Comparison of ENCODE assay signal across 20 mouse cellular contexts in genomic region chr2:124404631-124405562, GRCm38 (mm10).
A peak's percentile ranks its signal among the peaks of the same experiment; 100 is the strongest.
DNase-seq lines count a peak whose midpoint lies in the region; ATAC-seq and TF ChIP-seq lines count a peak whose summit lies in the region.
"Had no signal": no experiment of that assay in that cellular context is flagged by ENCODE, and none has a peak within 500 bp of the region (broad histone marks: within the 10 kb centered on the region; RNA-seq: fewer than 3 reads in every experiment).

No protein-coding gene starts in this region.

- TF ChIP-seq CTCF in hindbrain, postnatal 0 days (IDR thresholded peaks at IDR 0.05; ENCODE audit: low read depth): no peak

- no peaks in the 10 kb centered on the region for H3K9me3 ChIP-seq in heart, embryonic 10.5 days
- no peaks in the 10 kb centered on the region for H3K9me3 ChIP-seq in hindbrain, postnatal 0 days (ENCODE audit: low read length)
- H3K9me3 ChIP-seq in hindbrain, embryonic 16.5 days (ENCODE audit: control insufficient read depth, low read length): no peaks in the 10 kb centered on the region
- H3K9me3 ChIP-seq in forebrain, embryonic 14.5 days (replicated peaks; ENCODE audit: control insufficient read depth, low read length): no peaks in the 10 kb centered on the region
- H3K9me3 ChIP-seq: liver, embryonic 13.5 days; neural tube, embryonic 12.5 days had no signal

- no peak overlapping the region for H3K4me2 ChIP-seq in hindbrain, postnatal 0 days (ENCODE audit: low read depth, low read length)
- no peak overlapping the region for H3K4me2 ChIP-seq in hindbrain, embryonic 16.5 days (ENCODE audit: low read length)
- no peak overlapping the region for H3K4me2 ChIP-seq in forebrain, embryonic 14.5 days (ENCODE audit: low read length)
- H3K4me2 ChIP-seq: liver, embryonic 13.5 days; neural tube, embryonic 12.5 days had no signal

- ATAC-seq in hindbrain, postnatal 0 days: no peak
- ATAC-seq in hindbrain, embryonic 16.5 days: no peak
- peak; percentile 83 for ATAC-seq in forebrain, embryonic 14.5 days
- ATAC-seq: intestine, postnatal 0 days had no signal

- DNase-seq in heart, embryonic 10.5 days (ENCODE audit: low spot score): no peak
- DNase-seq in heart, adult 11 months: no peak
- DNase-seq in hindbrain, postnatal 0 days (ENCODE audit: low spot score): no peak
- DNase-seq in ZHBTc4 (ENCODE audit: low read depth, low spot score): peak; percentile 87
- peak; percentile 80 for DNase-seq in forebrain, embryonic 14.5 days (ENCODE audit: low spot score)
- DNase-seq in thymus, adult 18-20 months: no peak
- no peak for DNase-seq in cerebellum, adult 11-12 months
- DNase-seq: adrenal gland, adult 8-10 months; cerebellum, adult 9-11 months; embryo, embryonic 11 days; gastrocnemius, postnatal 10 days; kidney, postnatal 36 days; liver, embryonic 13.5 days; lung, postnatal 10 days; right cerebral cortex, postnatal 4 days had no signal

- no peak overlapping the region for H3K9ac ChIP-seq in hindbrain, postnatal 0 days (replicated peaks; ENCODE audit: low read length)
- H3K9ac ChIP-seq in hindbrain, embryonic 16.5 days (ENCODE audit: low read depth, low read length): no peak overlapping the region
- no peak overlapping the region for H3K9ac ChIP-seq in forebrain, embryonic 14.5 days (ENCODE audit: low read length)
- H3K9ac ChIP-seq: liver, embryonic 13.5 days; neural tube, embryonic 12.5 days had no signal

- no peaks in the 10 kb centered on the region for H3K36me3 ChIP-seq in heart, embryonic 10.5 days
- no peaks in the 10 kb centered on the region for H3K36me3 ChIP-seq in hindbrain, postnatal 0 days (ENCODE audit: insufficient read depth, low read length)
- H3K36me3 ChIP-seq in hindbrain, embryonic 16.5 days (ENCODE audit: control insufficient read depth, insufficient read depth, low read length): no peaks in the 10 kb centered on the region
- no peaks in the 10 kb centered on the region for H3K36me3 ChIP-seq in forebrain, embryonic 14.5 days (ENCODE audit: control insufficient read depth, insufficient read depth, low read length)
- H3K36me3 ChIP-seq: G1E; liver, embryonic 13.5 days; neural tube, embryonic 12.5 days had no signal

- no peak overlapping the region for H3K4me3 ChIP-seq in heart, embryonic 10.5 days
- no peak overlapping the region for H3K4me3 ChIP-seq in hindbrain, postnatal 0 days (ENCODE audit: low read length)
- no peak overlapping the region for H3K4me3 ChIP-seq in hindbrain, embryonic 16.5 days (ENCODE audit: low read length)
- H3K4me3 ChIP-seq in forebrain, embryonic 14.5 days (ENCODE audit: low read depth, low read length): no peak overlapping the region
- H3K4me3 ChIP-seq: liver, embryonic 13.5 days; megakaryocyte, embryonic 14.5 days; neural tube, embryonic 12.5 days had no signal

- WGBS in heart, embryonic 10.5 days: 76% methylated on average over 6 of the region's 6 CpGs
- 74% methylated on average over 6 of the region's 6 CpGs for WGBS in hindbrain, postnatal 0 days
- 77% methylated on average over 6 of the region's 6 CpGs for WGBS in hindbrain, embryonic 16.5 days
- 53% methylated on average over 6 of the region's 6 CpGs for WGBS in forebrain, embryonic 14.5 days

- peaks cover 18% of the 10 kb centered on the region for H3K4me1 ChIP-seq in heart, embryonic 10.5 days
- H3K4me1 ChIP-seq in hindbrain, postnatal 0 days (ENCODE audit: insufficient read depth, low read length): peaks cover 10% of the 10 kb centered on the region
- peaks cover 2% of the 10 kb centered on the region for H3K4me1 ChIP-seq in hindbrain, embryonic 16.5 days (ENCODE audit: control insufficient read depth, insufficient read depth, low read depth, low read length)
- H3K4me1 ChIP-seq in forebrain, embryonic 14.5 days (ENCODE audit: control insufficient read depth, insufficient read depth, low read length): peaks cover 15% of the 10 kb centered on the region
- H3K4me1 ChIP-seq: liver, embryonic 13.5 days; megakaryocyte, embryonic 14.5 days had no signal

- H3K27ac ChIP-seq in heart, embryonic 10.5 days: peak overlapping the region; percentile 52
- peak overlapping the region; percentile 29; the same call in 1 of the 2 replicates for H3K27ac ChIP-seq in hindbrain, postnatal 0 days
- no peak overlapping the region for H3K27ac ChIP-seq in hindbrain, embryonic 16.5 days (ENCODE audit: low read depth, low read length)
- H3K27ac ChIP-seq in forebrain, embryonic 14.5 days (ENCODE audit: low read depth, low read length): peak overlapping the region; percentile 83
- H3K27ac ChIP-seq: liver, embryonic 13.5 days; neural tube, embryonic 12.5 days had no signal

- H3K27me3 ChIP-seq in heart, embryonic 10.5 days (ENCODE audit: insufficient read depth, poor library complexity, severe bottlenecking): no peaks in the 10 kb centered on the region
- no peaks in the 10 kb centered on the region for H3K27me3 ChIP-seq in hindbrain, postnatal 0 days (ENCODE audit: insufficient read depth, low read length)
- H3K27me3 ChIP-seq in hindbrain, embryonic 16.5 days (replicated peaks; ENCODE audit: control insufficient read depth, insufficient read depth, low read length): no peaks in the 10 kb centered on the region
- no peaks in the 10 kb centered on the region for H3K27me3 ChIP-seq in forebrain, embryonic 14.5 days (replicated peaks; ENCODE audit: control insufficient read depth, insufficient read depth, low read length)
- H3K27me3 ChIP-seq: liver, embryonic 13.5 days; megakaryocyte, embryonic 14.5 days; neural tube, embryonic 12.5 days had no signal

Comparison
In these comparisons a context has a peak if more than half of its experiments do, and no peak if none do; other contexts are left out.
1. DNase-seq: peak in ZHBTc4 (single experiment) and forebrain, embryonic 14.5 days (single experiment); none in heart, embryonic 10.5 days (single experiment), heart, adult 11 months (single experiment), hindbrain, postnatal 0 days (single experiment), thymus, adult 18-20 months (0 of 2) and cerebellum, adult 11-12 months (single experiment).